18 mouse cellular contexts compared by ENCODE assay signal in genomic region chr10:90220470-90220869, GRCm38 (mm10).
"Had no signal": no experiment of that assay in that cellular context is flagged by ENCODE, and none has a peak within 500 bp of the region (broad histone marks: within the 10 kb centered on the region; RNA-seq: fewer than 3 reads in every experiment).

No protein-coding gene starts in this region.

- ATAC-seq: liver, postnatal 0 days; lung, postnatal 0 days; midbrain, embryonic 13.5 days; midbrain, embryonic 15.5 days had no signal

- DNase-seq: liver, postnatal 0 days; lung, postnatal 14 days; lung, postnatal 36 days; right cerebral cortex, postnatal 14 days; thymus, adult 2 months; thymus, postnatal 14 days; thymus, postnatal 36 days had no signal

- H3K4me1 ChIP-seq: liver, embryonic 15.5 days; lung, embryonic 15.5 days; megakaryocyte, embryonic 14.5 days; midbrain, embryonic 13.5 days; midbrain, embryonic 15.5 days; neural tube, embryonic 12.5 days; stomach, embryonic 15.5 days had no signal

- H3K27ac ChIP-seq: liver, embryonic 15.5 days; lung, embryonic 15.5 days; macrophage; midbrain, embryonic 13.5 days; midbrain, embryonic 15.5 days; neural tube, embryonic 12.5 days; stomach, embryonic 15.5 days; stomach, postnatal 0 days had no signal

- H3K9me3 ChIP-seq: liver, embryonic 15.5 days; lung, embryonic 15.5 days; megakaryocyte, embryonic 14.5 days; midbrain, embryonic 13.5 days; midbrain, embryonic 15.5 days; neural tube, embryonic 12.5 days; stomach, embryonic 15.5 days had no signal

- H3K4me3 ChIP-seq: liver, embryonic 15.5 days; lung, embryonic 15.5 days; megakaryocyte, embryonic 14.5 days; midbrain, embryonic 13.5 days; midbrain, embryonic 15.5 days; neural tube, embryonic 12.5 days; stomach, embryonic 15.5 days had no signal

- H3K9ac ChIP-seq: liver, embryonic 15.5 days; liver, postnatal 0 days; lung, embryonic 15.5 days; midbrain, embryonic 13.5 days; midbrain, embryonic 15.5 days; neural tube, embryonic 12.5 days; stomach, embryonic 15.5 days had no signal

- H3K36me3 ChIP-seq: liver, embryonic 15.5 days; lung, embryonic 15.5 days; midbrain, embryonic 13.5 days; midbrain, embryonic 15.5 days; neural tube, embryonic 12.5 days; stomach, embryonic 15.5 days had no signal

- H3K4me2 ChIP-seq: liver, embryonic 15.5 days; lung, embryonic 15.5 days; midbrain, embryonic 11.5 days; midbrain, embryonic 13.5 days; midbrain, embryonic 15.5 days; neural tube, embryonic 12.5 days; stomach, embryonic 15.5 days had no signal

- H3K27me3 ChIP-seq: liver, embryonic 15.5 days; lung, embryonic 15.5 days; megakaryocyte, embryonic 14.5 days; midbrain, embryonic 13.5 days; midbrain, embryonic 15.5 days; neural tube, embryonic 12.5 days; stomach, embryonic 15.5 days had no signal
